Mouse (Mus musculus): ENCODE data around the gene Khk. TPM values are rescaled to one million over a fixed set of nuclear protein-coding genes. Genes with fewer than 3 reads are reported as not detected.
"Not testable (repeated sequence)": the region's sequence is repeated elsewhere in the genome, so short reads cannot be mapped to it uniquely, and the experiment has no call there.

The Khk gene
- 1 to 10 TPM; 8.3 to 9.1 TPM for total RNA-seq (2021)
- long read RNA-seq, experiment 1, partial matches to known transcripts = 1 of 15 reads
- long read RNA-seq, experiment 1, other reads (novel, unspliced or antisense) = 11 of 15 reads
- long read RNA-seq, experiment 2, partial matches to known transcripts = 0 of 10 reads
- long read RNA-seq, experiment 2, other reads (novel, unspliced or antisense) = 7 of 10 reads

- intact Hi-C loops (cut with DNase I) = no loop called here
These were observed at the start of gene Khk for GRCm38 (mm10) chr5:30921256-30922033. Khk (plus strand) TSS chr5:30921431.

GRCm38 (mm10) chr5:30872574-30872973, 48.7 kb upstream of the Khk start:
- intact Hi-C loops (cut with DNase I) = no loop called here
- DNase-seq (ENCODE audit: low spot score in 2 of 2) = no peak

More at GRCm38 (mm10) chr5:30921256-30922033, at the start of gene Khk:
- DNase-seq (ENCODE audit: low spot score in 2 of 2) = peak; percentile 87 to 91

GRCm38 (mm10) chr5:30874365-30874764, 46.9 kb upstream of the Khk start:
- DNase-seq (ENCODE audit: low spot score in 2 of 2) = no peak
- intact Hi-C loops (cut with DNase I) = no loop called here

GRCm38 (mm10) chr5:30878616-30879015, 42.6 kb upstream of the Khk start:
- DNase-seq (ENCODE audit: low spot score in 2 of 2) = no peak
- intact Hi-C loops (cut with DNase I) = no loop called here

- no peak for DNase-seq (ENCODE audit: low spot score in 2 of 2)
- intact Hi-C loops (cut with DNase I) = no loop called here
These were observed 41.8 kb upstream of the Khk start for GRCm38 (mm10) chr5:30879347-30879943.

- not testable (repeated sequence) for DNase-seq (ENCODE audit: low spot score in 2 of 2)
- intact Hi-C loops (cut with DNase I) = loop anchor here (10.0 kb wide), 1 partner anchor 167 kb away; the partner anchor contains the start of gene Dpysl5
These were observed 39.4 kb upstream of the Khk start for GRCm38 (mm10) chr5:30881839-30882238.

GRCm38 (mm10) chr5:30886209-30886608, 35.0 kb upstream of the Khk start:
- DNase-seq (ENCODE audit: low spot score in 2 of 2) = no peak
- intact Hi-C loops (cut with DNase I) = loop anchor here (5.0 to 10.0 kb wide), 2 partner anchors 74 to 171 kb away; partner anchors contain the start of genes Dpysl5 and Mapre3

- intact Hi-C loops (cut with DNase I) = loop anchor here (5.0 to 10.0 kb wide), 2 partner anchors 74 to 172 kb away; partner anchors contain the start of genes Dpysl5 and Mapre3
- no peak for DNase-seq (ENCODE audit: low spot score in 2 of 2)
These were observed 34.5 kb upstream of the Khk start for GRCm38 (mm10) chr5:30886731-30887130.

GRCm38 (mm10) chr5:30887331-30887761, 33.9 kb upstream of the Khk start:
- peak; percentile 56 to 61 for DNase-seq (ENCODE audit: low spot score in 2 of 2)
- intact Hi-C loops (cut with DNase I) = loop anchor here (5.0 to 10.0 kb wide), 2 partner anchors 75 to 173 kb away; partner anchors contain the start of genes Dpysl5 and Mapre3

- peak; percentile 94 to 97 for DNase-seq (ENCODE audit: low spot score in 2 of 2)
- intact Hi-C loops (cut with DNase I) = loop anchor here (5.0 to 10.0 kb wide), 2 partner anchors 76 to 173 kb away; partner anchors contain the start of genes Dpysl5 and Mapre3
These were observed 33.3 kb upstream of the Khk start for GRCm38 (mm10) chr5:30887858-30888336.

- peak; percentile 97 for DNase-seq (ENCODE audit: low spot score in 2 of 2)
- intact Hi-C loops (cut with DNase I) = loop anchor here (5.0 to 10.0 kb wide), 2 partner anchors 76 to 174 kb away; partner anchors contain the start of genes Dpysl5 and Mapre3
These were observed 32.7 kb upstream of the Khk start, which contains the start of gene Agbl5 for GRCm38 (mm10) chr5:30888337-30889087. Agbl5 (plus strand) TSS chr5:30888694.

- DNase-seq (ENCODE audit: low spot score in 2 of 2) = peak in 1 of 2 experiments; percentile 25
- intact Hi-C loops (cut with DNase I) = loop anchor here (5.0 to 10.0 kb wide), 2 partner anchors 77 to 174 kb away; partner anchors contain the start of genes Dpysl5 and Mapre3
These were observed 32.0 kb upstream of the Khk start for GRCm38 (mm10) chr5:30889088-30889754.

- no peak for DNase-seq (ENCODE audit: low spot score in 2 of 2)
- intact Hi-C loops (cut with DNase I) = no loop called here
These were observed 30.9 kb upstream of the Khk start for GRCm38 (mm10) chr5:30890375-30890774.

GRCm38 (mm10) chr5:30901860-30902259, 19.4 kb upstream of the Khk start:
- intact Hi-C loops (cut with DNase I) = no loop called here
- no peak for DNase-seq (ENCODE audit: low spot score in 2 of 2)

GRCm38 (mm10) chr5:30907413-30908059, 13.7 kb upstream of the Khk start, which contains the start of gene Ost4:
Ost4 (minus strand) TSS chr5:30907788.
- intact Hi-C loops (cut with DNase I) = no loop called here
- DNase-seq (ENCODE audit: low spot score in 2 of 2) = peak; percentile 95 to 97

- intact Hi-C loops (cut with DNase I) = no loop called here
These were observed 12.6 kb upstream of the Khk start for GRCm38 (mm10) chr5:30908426-30909299.

GRCm38 (mm10) chr5:30909300-30909659, 12.0 kb upstream of the Khk start:
- intact Hi-C loops (cut with DNase I) = no loop called here
- DNase-seq (ENCODE audit: low spot score in 2 of 2) = no peak

More at GRCm38 (mm10) chr5:30908426-30909299, 12.6 kb upstream of the Khk start:
- DNase-seq (ENCODE audit: low spot score in 2 of 2) = no peak

All from left cerebral cortex, postnatal 14 days (tissue).